Mouse (Mus musculus) embryonic facial prominence, embryonic 12.5 days (tissue): ENCODE data around the gene Cnnm4. TPM values are rescaled to one million over a fixed set of nuclear protein-coding genes. Genes with fewer than 3 reads are reported as not detected.
A peak's percentile ranks its signal among the peaks of the same experiment; 100 is the strongest.

Experiments
- ATAC-seq: fragments of 200-750 bp; cut with Nextera tagmentation; 2 replicates; pipeline ENCODE4 v1.8.0; 2017; ENCODE audit not compliant: insufficient number of reproducible peaks, insufficient read depth, low FRiP score, low TSS enrichment
- H3K27ac ChIP-seq: fragments of 300-500 bp; sonication (generic); 2 replicates; pipeline ENCODE4 v1.5.1; 2016; ENCODE audit warnings: mild to moderate bottlenecking
- H3K27me3 ChIP-seq: fragments of 300-500 bp; sonication (generic); 2 replicates; pipeline ENCODE4 v1.6.1; 2016; ENCODE audit warnings: mild to moderate bottlenecking, moderate library complexity
- H3K36me3 ChIP-seq: fragments of 300-500 bp; sonication (generic); 2 replicates; pipeline ENCODE4 v1.6.1; 2016; ENCODE audit warnings: mild to moderate bottlenecking
- H3K4me1 ChIP-seq: fragments of 300-500 bp; sonication (generic); 2 replicates; pipeline ENCODE4 v1.6.1; 2016
- H3K4me2 ChIP-seq: fragments of 300-500 bp; sonication (generic); replicated peaks from 2 replicates; pipeline ENCODE4 v1.6.1; 2016; ENCODE audit warnings: mild to moderate bottlenecking, moderate library complexity
- H3K4me3 ChIP-seq: fragments of 300-500 bp; sonication (generic); 2 replicates; pipeline ENCODE4 v1.5.1; 2016; ENCODE audit warnings: mild to moderate bottlenecking
- H3K9ac ChIP-seq: fragments of 300-500 bp; sonication (generic); 2 replicates; pipeline ENCODE4 v1.6.1; 2016; ENCODE audit warnings: mild to moderate bottlenecking, moderate library complexity
- H3K9me3 ChIP-seq: fragments of 300-500 bp; sonication (generic); 2 replicates; pipeline ENCODE4 v1.6.1; 2016; ENCODE audit warnings: mild to moderate bottlenecking, moderate library complexity
- WGBS: fragments of 180-500 bp; shearing (Covaris S2); methylation state at CpG from one replicate; pipeline ENCODE4 v1.1.7; 2016; 5-methylcytosine and 5-hydroxymethylcytosine counted together
- microRNA-seq: library from miRNA; unstranded; fragments of <30 nt; microRNA quantifications from one replicate; pipeline ENCODE4, GENCODE M21; 2017
- polyA plus RNA-seq: library from polyadenylated mRNA; unstranded; fragments of >200 nt; fragmentation: Nextera tagmentation; extraction: Ambion mirVana; gene quantifications from 2 replicates; pipeline ENCODE4 v1.2.1, GENCODE M21; 2016

Gene Cnnm4
- polyA plus RNA-seq, 1 experiment from 2014 or later, result 15.3 TPM

DNA sequence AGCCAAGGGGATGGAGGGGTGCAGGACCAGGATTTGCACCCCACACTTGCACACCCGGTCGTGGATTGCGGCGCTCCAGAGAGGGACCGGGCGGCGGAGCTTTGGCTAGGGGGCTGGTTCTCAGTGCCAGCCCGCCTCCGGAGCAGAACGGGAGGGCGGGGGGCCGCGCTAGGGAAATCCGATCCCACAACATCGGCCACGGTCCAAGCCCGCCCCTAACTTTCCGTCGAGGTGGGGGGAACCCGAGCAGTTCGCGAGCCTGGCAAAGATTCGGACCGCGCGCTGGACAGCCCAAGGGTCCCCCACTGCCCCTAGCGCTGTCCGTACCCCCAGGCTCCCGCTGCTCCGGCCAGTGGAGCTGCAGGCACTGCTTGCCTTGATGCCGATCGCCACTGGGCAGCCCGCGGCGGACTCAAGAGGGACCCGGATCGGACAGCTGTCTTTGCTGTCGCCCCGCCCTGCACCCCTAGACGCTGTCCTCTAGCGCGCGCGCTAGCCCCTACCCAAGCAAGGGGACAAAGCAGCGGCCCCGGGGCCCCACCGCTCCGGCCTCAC lies 86.1 kb downstream of the Cnnm4 start:
- Histone ChIP-seq H3K4me2 (peak overlapping the region; percentile 81), H3K9ac (peak overlapping the region; percentile 95), H3K36me3 (peaks cover 28% of the 10 kb centered on the region), H3K27ac (peak overlapping the region; percentile 99), H3K4me1 (peaks cover 43% of the 10 kb centered on the region), H3K4me3 (peak overlapping the region; percentile 84), H3K9me3 (no peaks in the 10 kb centered on the region), H3K27me3 (no peaks in the 10 kb centered on the region)
- peak; percentile 85 for ATAC-seq
- under 1% methylated on average over 48 of the region's 48 CpGs for WGBS

Small RNA genes within 50 kb of the gene (microRNA-seq; reads per million reads assigned to microRNA genes)
- not detected for gene Gm47280

Other genes with a start within 250 kb of the Cnnm4 start
- 52.7 and 54.7 TPM in 2 replicates for gene Uggt1, start 226.9 kb upstream of the Cnnm4 start, polyA plus RNA-seq
- gene Neurl3, start 196.9 kb upstream of the Cnnm4 start, polyA plus RNA-seq, result 0.80 and 0.90 TPM in 2 replicates
- 5.1 and 5.8 TPM in 2 replicates for gene Arid5a, start 163.9 kb upstream of the Cnnm4 start, polyA plus RNA-seq
- 54.1 and 58.7 TPM in 2 replicates for gene Kansl3, start 102.4 kb upstream of the Cnnm4 start, polyA plus RNA-seq
- 1.3 and 2.1 TPM in 2 replicates for gene Fer1l5, start 99.3 kb upstream of the Cnnm4 start, polyA plus RNA-seq
- 65.2 and 68.2 TPM in 2 replicates for gene Lman2l, start 26.3 kb upstream of the Cnnm4 start, polyA plus RNA-seq
- gene Cnnm3, start 40.2 kb downstream of the Cnnm4 start, polyA plus RNA-seq, result 4.3 and 5.6 TPM in 2 replicates
- 19.2 and 24.0 TPM in 2 replicates for gene Ankrd23, start 65.3 kb downstream of the Cnnm4 start, polyA plus RNA-seq
- 0.49 TPM in 1 of 2 replicates, not detected in the other for gene Gm42417, start 67.8 kb downstream of the Cnnm4 start, polyA plus RNA-seq
- gene Ankrd39, start 75.8 kb downstream of the Cnnm4 start, polyA plus RNA-seq, result 20.4 and 23.9 TPM in 2 replicates
- 29.3 and 29.4 TPM in 2 replicates for gene Sema4c, start 86.7 kb downstream of the Cnnm4 start, polyA plus RNA-seq
- gene Fam178b, start 211.6 kb downstream of the Cnnm4 start, polyA plus RNA-seq, result 0.41 and 1.2 TPM in 2 replicates
- gene Cox5b, start 219.8 kb downstream of the Cnnm4 start, polyA plus RNA-seq, result 471 and 489 TPM in 2 replicates
- gene 4933424G06Rik, start 238.5 kb downstream of the Cnnm4 start, polyA plus RNA-seq, result 0.25 TPM in 1 of 2 replicates, not detected in the other
- 110 and 117 TPM in 2 replicates for gene Actr1b, start 242.8 kb downstream of the Cnnm4 start, polyA plus RNA-seq